Mouse (Mus musculus): ENCODE results near the gene Rps25. TPM values are rescaled to one million over a fixed set of nuclear protein-coding genes. Genes with fewer than 3 reads are reported as not detected.
"Not testable (repeated sequence)": the region's sequence is repeated elsewhere in the genome, so short reads cannot be mapped to it uniquely, and the experiment has no call there.

The Rps25 gene
- polyA plus RNA-seq, 1 experiment, result 4,348 TPM

GRCm38 (mm10) chr9:44417892-44418363 lies 11.0 kb downstream of the Rps25 start:
- no peaks in the 10 kb centered on the region for H3K27me3 ChIP-seq (ENCODE audit: control insufficient read depth, insufficient read depth, low read length, poor library complexity, severe bottlenecking)
- H3K36me3 ChIP-seq (ENCODE audit: control insufficient read depth, insufficient read depth, low read length, poor library complexity, severe bottlenecking), result peaks cover 15% of the 10 kb centered on the region
- TF ChIP-seq CTCF (IDR thresholded peaks at IDR 0.05; ENCODE audit: low read depth, low read length) (peak; percentile 37), EP300 (IDR thresholded peaks at IDR 0.05; ENCODE audit: insufficient read depth, low read depth, low read length) (no peak)
- no peaks in the 10 kb centered on the region for H3K9me3 ChIP-seq (replicated peaks; ENCODE audit: control insufficient read depth, insufficient read depth, low read length, poor library complexity, severe bottlenecking)
- peak overlapping the region; percentile 63 for H3K9ac ChIP-seq (ENCODE audit: low read depth, poor library complexity, severe bottlenecking)
- no peaks in the 10 kb centered on the region for H3K4me1 ChIP-seq (ENCODE audit: control insufficient read depth, insufficient read depth, low read length)
- H3K27ac ChIP-seq (ENCODE audit: insufficient read depth, low read length), result peak overlapping the region; percentile 52
- peak overlapping the region; percentile 92 for H3K4me3 ChIP-seq (ENCODE audit: low read depth, low read length)

DNA sequence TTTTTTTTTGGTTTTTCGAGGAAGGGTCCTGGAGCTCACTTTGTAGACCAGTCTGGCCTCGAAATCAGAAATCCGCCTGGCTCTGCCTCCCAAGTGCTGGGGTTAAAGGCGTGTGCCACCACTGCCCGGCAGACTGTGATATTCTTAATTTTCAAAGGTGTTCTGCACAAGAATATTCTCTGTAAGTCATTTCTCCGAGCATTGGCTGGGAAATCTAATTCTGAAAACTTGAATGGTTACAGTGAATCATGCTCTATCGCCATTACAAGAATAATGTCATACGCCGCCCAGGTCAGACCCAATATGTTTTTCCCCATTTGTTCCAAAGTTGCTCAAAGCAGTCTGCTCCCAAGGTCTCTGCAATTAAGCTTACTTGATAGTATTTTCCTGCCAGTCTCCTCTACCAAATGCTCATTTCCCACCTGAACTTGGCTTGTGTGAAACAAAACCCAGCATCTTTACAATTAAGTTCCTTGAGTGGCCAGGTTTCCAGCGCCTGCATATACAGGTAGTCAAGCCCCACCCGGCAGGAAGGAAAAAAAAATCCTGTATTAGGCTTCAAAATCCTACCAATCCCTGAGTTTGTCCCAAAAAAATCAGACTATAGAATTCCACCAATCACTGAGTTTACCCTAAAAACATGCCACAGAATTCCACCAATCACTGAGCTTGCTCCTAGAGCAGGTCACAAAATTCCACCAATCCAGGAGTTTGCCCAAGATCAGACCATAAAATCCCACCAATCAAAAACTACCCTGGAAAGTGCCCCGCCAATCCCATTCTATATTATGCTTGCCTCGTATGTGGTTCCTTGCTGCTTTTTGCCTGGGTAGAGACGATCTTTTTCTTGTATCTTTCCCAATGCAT lies 11.8 kb downstream of the Rps25 start, which contains the start of gene Ccdc84:
Gene Ccdc84, minus strand, starts transcription at position 51 of the 867 bp plus-strand sequence.
- Histone ChIP-seq H3K27me3 (ENCODE audit: control insufficient read depth, insufficient read depth, low read length, poor library complexity, severe bottlenecking) (no peaks in the 10 kb centered on the region), H3K9ac (ENCODE audit: low read depth, poor library complexity, severe bottlenecking) (peak within 1 kb of the TSS; percentile 63), H3K4me1 (ENCODE audit: control insufficient read depth, insufficient read depth, low read length) (no peaks in the 10 kb centered on the region), H3K27ac (ENCODE audit: insufficient read depth, low read length) (peak within 1 kb of the TSS; percentile 52), H3K9me3 (replicated peaks; ENCODE audit: control insufficient read depth, insufficient read depth, low read length, poor library complexity, severe bottlenecking) (no peaks in the 10 kb centered on the region), H3K4me3 (ENCODE audit: low read depth, low read length) (peak within 1 kb of the TSS; percentile 92), H3K36me3 (ENCODE audit: control insufficient read depth, insufficient read depth, low read length, poor library complexity, severe bottlenecking) (peaks cover 10% of the 10 kb centered on the region)
- TF ChIP-seq POLR2A (IDR thresholded peaks at IDR 0.05; ENCODE audit: insufficient read depth, low read length) (no peak), EP300 (IDR thresholded peaks at IDR 0.05; ENCODE audit: insufficient read depth, low read depth, low read length) (no peak), CTCF (IDR thresholded peaks at IDR 0.05; ENCODE audit: low read depth, low read length) (no peak)

GRCm38 (mm10) chr9:44419730-44420129 lies 12.8 kb downstream of the Rps25 start:
- not testable (repeated sequence) for H3K4me3 ChIP-seq (ENCODE audit: low read depth, low read length)

GRCm38 (mm10) chr9:44420280-44420898 lies 13.4 kb downstream of the Rps25 start:
- H3K27ac ChIP-seq (ENCODE audit: insufficient read depth, low read length), result peak overlapping the region; percentile 4; the same call in 1 of the 2 replicates
- no peaks in the 10 kb centered on the region for H3K9me3 ChIP-seq (replicated peaks; ENCODE audit: control insufficient read depth, insufficient read depth, low read length, poor library complexity, severe bottlenecking)
- no peaks in the 10 kb centered on the region for H3K36me3 ChIP-seq (ENCODE audit: control insufficient read depth, insufficient read depth, low read length, poor library complexity, severe bottlenecking)
- H3K27me3 ChIP-seq (ENCODE audit: control insufficient read depth, insufficient read depth, low read length, poor library complexity, severe bottlenecking), result no peaks in the 10 kb centered on the region
- no peak overlapping the region for H3K9ac ChIP-seq (ENCODE audit: low read depth, poor library complexity, severe bottlenecking)
- H3K4me1 ChIP-seq (ENCODE audit: control insufficient read depth, insufficient read depth, low read length), result peaks cover 3% of the 10 kb centered on the region
- H3K4me3 ChIP-seq (ENCODE audit: low read depth, low read length), result no peak overlapping the region
- TF ChIP-seq POLR2A (IDR thresholded peaks at IDR 0.05; ENCODE audit: insufficient read depth, low read length), result no peak
- TF ChIP-seq EP300 (IDR thresholded peaks at IDR 0.05; ENCODE audit: insufficient read depth, low read depth, low read length), result no peak
- TF ChIP-seq CTCF (IDR thresholded peaks at IDR 0.05; ENCODE audit: low read depth, low read length), result no peak

More at GRCm38 (mm10) chr9:44419730-44420129, 12.8 kb downstream of the Rps25 start:
- H3K9ac ChIP-seq (ENCODE audit: low read depth, poor library complexity, severe bottlenecking); H3K9me3 ChIP-seq (replicated peaks; ENCODE audit: control insufficient read depth, insufficient read depth, low read length, poor library complexity, severe bottlenecking); H3K36me3 ChIP-seq (ENCODE audit: control insufficient read depth, insufficient read depth, low read length, poor library complexity, severe bottlenecking); H3K4me1 ChIP-seq (ENCODE audit: control insufficient read depth, insufficient read depth, low read length); H3K27me3 ChIP-seq (ENCODE audit: control insufficient read depth, insufficient read depth, low read length, poor library complexity, severe bottlenecking): not testable (repeated sequence)
- peak overlapping the region; percentile 52 for H3K27ac ChIP-seq (ENCODE audit: insufficient read depth, low read length)

- Histone ChIP-seq H3K9me3 (replicated peaks; ENCODE audit: control insufficient read depth, insufficient read depth, low read length, poor library complexity, severe bottlenecking) (no peaks in the 10 kb centered on the region), H3K27me3 (ENCODE audit: control insufficient read depth, insufficient read depth, low read length, poor library complexity, severe bottlenecking) (no peaks in the 10 kb centered on the region), H3K9ac (ENCODE audit: low read depth, poor library complexity, severe bottlenecking) (no peak overlapping the region), H3K4me3 (ENCODE audit: low read depth, low read length) (no peak overlapping the region), H3K4me1 (ENCODE audit: control insufficient read depth, insufficient read depth, low read length) (peaks cover 3% of the 10 kb centered on the region), H3K36me3 (ENCODE audit: control insufficient read depth, insufficient read depth, low read length, poor library complexity, severe bottlenecking) (no peaks in the 10 kb centered on the region), H3K27ac (ENCODE audit: insufficient read depth, low read length) (no peak overlapping the region)
- TF ChIP-seq POLR2A (IDR thresholded peaks at IDR 0.05; ENCODE audit: insufficient read depth, low read length) (no peak), CTCF (IDR thresholded peaks at IDR 0.05; ENCODE audit: low read depth, low read length) (no peak), EP300 (IDR thresholded peaks at IDR 0.05; ENCODE audit: insufficient read depth, low read depth, low read length) (no peak)
These were observed 16.6 kb downstream of the Rps25 start for GRCm38 (mm10) chr9:44423576-44423975.
